Comparison of ENCODE assay signal across 30 mouse cellular contexts in the genomic region with DNA sequence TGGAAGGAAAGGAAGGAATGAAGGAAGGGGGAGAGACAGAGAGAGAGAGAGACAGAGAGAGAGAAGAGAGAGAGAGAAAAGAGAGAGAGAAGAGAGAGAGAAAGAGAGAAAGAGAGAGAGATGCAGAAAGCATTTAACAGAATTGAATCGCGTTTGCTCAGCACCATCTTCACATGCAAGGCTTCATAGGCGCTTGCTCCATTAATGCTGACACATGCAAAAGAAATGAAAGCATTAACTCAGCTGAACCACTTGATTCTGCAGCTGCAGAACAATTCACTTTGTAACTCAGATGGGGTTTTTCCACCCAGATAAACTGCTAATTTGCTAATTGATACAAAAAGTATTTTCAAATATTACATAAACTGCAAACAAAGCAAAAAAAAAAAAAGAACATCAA.
A peak's percentile ranks its signal among the peaks of the same experiment; 100 is the strongest.
DNase-seq lines count a peak whose midpoint lies in the region; ATAC-seq and TF ChIP-seq lines count a peak whose summit lies in the region.
"Had no signal": no experiment of that assay in that cellular context is flagged by ENCODE, and none has a peak within 500 bp of the region (broad histone marks: within the 10 kb centered on the region; RNA-seq: fewer than 3 reads in every experiment).

No protein-coding gene starts in this region.

- no peaks in the 10 kb centered on the region for H3K4me1 ChIP-seq in lung, embryonic 14.5 days (ENCODE audit: insufficient read depth)
- peaks cover 3% of the 10 kb centered on the region; the same call in 1 of the 2 replicates for H3K4me1 ChIP-seq in forebrain, embryonic 14.5 days (ENCODE audit: control insufficient read depth, insufficient read depth, low read length)
- H3K4me1 ChIP-seq in midbrain, postnatal 0 days (ENCODE audit: insufficient read depth, low read length), result no peaks in the 10 kb centered on the region
- H3K4me1 ChIP-seq: limb, embryonic 13.5 days; liver, embryonic 12.5 days; neural tube, embryonic 13.5 days had no signal

- 36% methylated on average over 3 of the region's 3 CpGs for WGBS in lung, embryonic 14.5 days
- WGBS in forebrain, embryonic 14.5 days, result 4% methylated on average over 3 of the region's 3 CpGs
- WGBS in midbrain, postnatal 0 days, result 29% methylated on average over 3 of the region's 3 CpGs

- no peak for TF ChIP-seq POLR2A in brain, embryonic 14.5 days (IDR thresholded peaks at IDR 0.05; ENCODE audit: borderline replicate concordance, extremely low read depth, insufficient read depth, insufficient read length, poor library complexity, severe bottlenecking)

- H3K4me3 ChIP-seq in lung, embryonic 14.5 days (ENCODE audit: low read depth, low read length), result no peak overlapping the region
- no peak overlapping the region for H3K4me3 ChIP-seq in forebrain, embryonic 14.5 days (ENCODE audit: low read depth, low read length)
- H3K4me3 ChIP-seq in midbrain, postnatal 0 days (ENCODE audit: low read depth, low read length), result no peak overlapping the region
- H3K4me3 ChIP-seq: embryonic facial prominence, embryonic 13.5 days; erythroblast, embryonic 14.5 days; hindbrain, embryonic 13.5 days; left cerebral cortex, adult 2 months; limb, embryonic 13.5 days; liver, embryonic 12.5 days; myocyte; neural tube, embryonic 13.5 days had no signal

- ATAC-seq in lung, embryonic 14.5 days (ENCODE audit: insufficient read depth), result no peak
- ATAC-seq in forebrain, embryonic 14.5 days, result peak; percentile 74
- no peak for ATAC-seq in midbrain, postnatal 0 days (ENCODE audit: low FRiP score)
- ATAC-seq: liver, embryonic 12.5 days; liver, postnatal 0 days; lung, postnatal 0 days had no signal

- H3K27me3 ChIP-seq in lung, embryonic 14.5 days (ENCODE audit: insufficient read depth, low read length), result no peaks in the 10 kb centered on the region
- H3K27me3 ChIP-seq in forebrain, embryonic 14.5 days (replicated peaks; ENCODE audit: control insufficient read depth, insufficient read depth, low read length), result no peaks in the 10 kb centered on the region
- no peaks in the 10 kb centered on the region for H3K27me3 ChIP-seq in midbrain, postnatal 0 days (ENCODE audit: insufficient read depth, low read length)
- H3K27me3 ChIP-seq: embryonic facial prominence, embryonic 13.5 days; hindbrain, embryonic 13.5 days; limb, embryonic 13.5 days; liver, embryonic 12.5 days; neural tube, embryonic 13.5 days had no signal

- no peaks in the 10 kb centered on the region for H3K9me3 ChIP-seq in lung, embryonic 14.5 days (ENCODE audit: low read depth, low read length)
- no peaks in the 10 kb centered on the region for H3K9me3 ChIP-seq in forebrain, embryonic 14.5 days (replicated peaks; ENCODE audit: control insufficient read depth, low read length)
- no peaks in the 10 kb centered on the region for H3K9me3 ChIP-seq in midbrain, postnatal 0 days (ENCODE audit: low read length)
- H3K9me3 ChIP-seq: embryonic facial prominence, embryonic 13.5 days; hindbrain, embryonic 13.5 days; limb, embryonic 13.5 days; liver, embryonic 12.5 days; neural tube, embryonic 13.5 days had no signal

- no peaks in the 10 kb centered on the region for H3K36me3 ChIP-seq in lung, embryonic 14.5 days (ENCODE audit: insufficient read depth)
- no peaks in the 10 kb centered on the region for H3K36me3 ChIP-seq in forebrain, embryonic 14.5 days (ENCODE audit: control insufficient read depth, insufficient read depth, low read length)
- H3K36me3 ChIP-seq in midbrain, postnatal 0 days (ENCODE audit: insufficient read depth, low read length), result no peaks in the 10 kb centered on the region
- H3K36me3 ChIP-seq: embryonic facial prominence, embryonic 13.5 days; hindbrain, embryonic 13.5 days; limb, embryonic 13.5 days; liver, embryonic 12.5 days; neural tube, embryonic 13.5 days had no signal

- intact Hi-C loops in left cerebral cortex, postnatal 4 days (cut with DNase I), result no loop called here

- H3K4me2 ChIP-seq in lung, embryonic 14.5 days, result no peak overlapping the region
- H3K4me2 ChIP-seq in forebrain, embryonic 14.5 days (ENCODE audit: low read length), result no peak overlapping the region
- H3K4me2 ChIP-seq in midbrain, postnatal 0 days (ENCODE audit: low read depth, low read length, poor library complexity, severe bottlenecking), result no peak overlapping the region
- H3K4me2 ChIP-seq: embryonic facial prominence, embryonic 13.5 days; heart, embryonic 11.5 days; hindbrain, embryonic 13.5 days; limb, embryonic 13.5 days; liver, embryonic 12.5 days; neural tube, embryonic 13.5 days had no signal

- H3K9ac ChIP-seq in lung, embryonic 14.5 days, result no peak overlapping the region
- no peak overlapping the region for H3K9ac ChIP-seq in forebrain, embryonic 14.5 days (ENCODE audit: low read length)
- no peak overlapping the region for H3K9ac ChIP-seq in midbrain, postnatal 0 days (replicated peaks; ENCODE audit: low read length, poor library complexity, severe bottlenecking)
- H3K9ac ChIP-seq: embryonic facial prominence, embryonic 13.5 days; hindbrain, embryonic 13.5 days; limb, embryonic 13.5 days; liver, embryonic 12.5 days; liver, postnatal 0 days; neural tube, embryonic 13.5 days had no signal

- no peak for TF ChIP-seq CTCF in lung, embryonic 14.5 days (IDR thresholded peaks at IDR 0.05; ENCODE audit: low read depth)
- TF ChIP-seq CTCF in brain, embryonic 14.5 days (IDR thresholded peaks at IDR 0.05; ENCODE audit: borderline replicate concordance, extremely low read depth, insufficient read depth, insufficient read length), result no peak
- no peak for TF ChIP-seq CTCF in midbrain, postnatal 0 days (IDR thresholded peaks at IDR 0.05)

- DNase-seq in lung, embryonic 14.5 days, result peak; percentile 6
- DNase-seq in lung, postnatal 25 days (ENCODE audit: low spot score), result no peak
- peak; percentile 75 for DNase-seq in brain, embryonic 14.5 days (ENCODE audit: low read depth)
- DNase-seq in forebrain, embryonic 14.5 days (ENCODE audit: low spot score), result peak; percentile 62
- peak; percentile 5 for DNase-seq in midbrain, postnatal 0 days (ENCODE audit: low spot score)
- no peak for DNase-seq in left cerebral cortex, postnatal 4 days
- no peak for DNase-seq in right cerebral cortex, postnatal 25 days
- DNase-seq in natural killer cell, adult 2 months (ENCODE audit: low spot score in 2 of 2), result no peak
- DNase-seq: adrenal gland, postnatal 14 days; cerebellum, adult 11-12 months; cerebellum, adult 9-11 months; gastrocnemius, postnatal 36 days; heart, adult 18-20 months; heart, postnatal 36 days; kidney, adult 11 months; kidney, postnatal 14 days; liver, postnatal 0 days; spleen, adult 18-20 months; thymus, postnatal 14 days had no signal

- no peak overlapping the region for H3K27ac ChIP-seq in lung, embryonic 14.5 days (ENCODE audit: low read depth)
- H3K27ac ChIP-seq in forebrain, embryonic 14.5 days (ENCODE audit: low read depth, low read length), result no peak overlapping the region
- H3K27ac ChIP-seq in midbrain, postnatal 0 days (ENCODE audit: low read depth, low read length), result no peak overlapping the region
- H3K27ac ChIP-seq: embryonic facial prominence, embryonic 13.5 days; hindbrain, embryonic 13.5 days; left cerebral cortex, adult 2 months; limb, embryonic 13.5 days; liver, embryonic 12.5 days; macrophage had no signal

Comparison
In these comparisons a context has a peak if more than half of its experiments do, and no peak if none do; other contexts are left out.
1. DNase-seq: peak in lung, embryonic 14.5 days (single experiment), brain, embryonic 14.5 days (single experiment), forebrain, embryonic 14.5 days (single experiment) and midbrain, postnatal 0 days (single experiment); none in lung, postnatal 25 days (single experiment), left cerebral cortex, postnatal 4 days (single experiment), right cerebral cortex, postnatal 25 days (single experiment) and natural killer cell, adult 2 months (0 of 2).